Mouse (Mus musculus) kidney, embryonic 16.5 days (tissue): Measurements from ENCODE around the gene Cfap65. TPM values are rescaled to one million over a fixed set of nuclear protein-coding genes. Genes with fewer than 3 reads are reported as not detected.

Source experiments
- ATAC-seq: fragments of 200-750 bp; cut with Nextera tagmentation; 2 replicates; pipeline ENCODE4 v1.8.0; 2017; ENCODE audit warnings: moderate TSS enrichment; ENCODE audit not compliant: low FRiP score, low TSS enrichment
- H3K27ac ChIP-seq: fragments of 300-500 bp; sonication (generic); 2 replicates; pipeline ENCODE4 v1.5.1; 2014; ENCODE audit warnings: low read length
- H3K27me3 ChIP-seq: fragments of 300-500 bp; sonication (generic); 2 replicates; pipeline ENCODE4 v1.6.1; 2014; ENCODE audit warnings: low read length, control low read depth, mixed read lengths; ENCODE audit not compliant: insufficient read depth
- H3K36me3 ChIP-seq: fragments of 300-500 bp; sonication (generic); 2 replicates; pipeline ENCODE4 v1.6.1; 2014; ENCODE audit warnings: low read length, control low read depth, mixed read lengths; ENCODE audit not compliant: insufficient read depth
- H3K4me1 ChIP-seq: fragments of 300-500 bp; sonication (generic); 2 replicates; pipeline ENCODE4 v1.6.1; 2014; ENCODE audit warnings: low read length, control low read depth, mixed read lengths; ENCODE audit not compliant: insufficient read depth
- H3K4me2 ChIP-seq: fragments of 300-500 bp; sonication (generic); replicated peaks from 2 replicates; pipeline ENCODE4 v1.6.1; 2014; ENCODE audit warnings: low read depth, low read length
- H3K4me3 ChIP-seq: fragments of 300-500 bp; sonication (generic); 2 replicates; pipeline ENCODE4 v1.5.1; 2014; ENCODE audit warnings: mild to moderate bottlenecking, low read length
- H3K9ac ChIP-seq: fragments of 300-500 bp; sonication (generic); replicated peaks from 2 replicates; pipeline ENCODE4 v1.6.1; 2014; ENCODE audit warnings: low read length
- H3K9me3 ChIP-seq: fragments of 300-500 bp; sonication (generic); 2 replicates; pipeline ENCODE4 v1.6.1; 2016; ENCODE audit warnings: low read length, control low read depth
- WGBS: fragments of 180-500 bp; shearing (Covaris S2); extraction: QIAGEN DNeasy Blood & Tissue Kit; methylation state at CpG from one replicate; pipeline ENCODE4 v1.1.7; 2014; 5-methylcytosine and 5-hydroxymethylcytosine counted together
- polyA plus RNA-seq: library from polyadenylated mRNA; unstranded; fragments of >200 nt; fragmentation: Nextera tagmentation; extraction: Ambion mirVana; gene quantifications from 2 replicates; pipeline ENCODE4 v1.2.1, GENCODE M21; 2015

Gene Cfap65
- polyA plus RNA-seq, 1 experiment from 2014 or later: 0.09 TPM

GRCm38 (mm10) chr1:74941651-74942360 lies 6.4 kb upstream of the Cfap65 start:
- Histone ChIP-seq H3K4me2 (no peak overlapping the region), H3K36me3 (no peaks in the 10 kb centered on the region), H3K27ac (no peak overlapping the region), H3K4me1 (no peaks in the 10 kb centered on the region), H3K9ac (no peak overlapping the region), H3K9me3 (no peaks in the 10 kb centered on the region), H3K4me3 (no peak overlapping the region), H3K27me3 (peaks cover 25% of the 10 kb centered on the region)
- ATAC-seq: no peak
- 66% methylated on average over 12 of the region's 12 CpGs for WGBS

- WGBS: 0% methylated on average over 3 of the region's 3 CpGs
- Histone ChIP-seq H3K27me3 (peaks cover 27% of the 10 kb centered on the region), H3K4me1 (no peaks in the 10 kb centered on the region), H3K9me3 (no peaks in the 10 kb centered on the region), H3K4me3 (no peak overlapping the region), H3K9ac (no peak overlapping the region), H3K4me2 (no peak overlapping the region), H3K36me3 (no peaks in the 10 kb centered on the region), H3K27ac (no peak overlapping the region)
- no peak for ATAC-seq
These were observed 4.4 kb upstream of the Cfap65 start for GRCm38 (mm10) chr1:74939762-74940161.

GRCm38 (mm10) chr1:74936221-74936830 lies 927 bp upstream of the Cfap65 start:
- H3K27me3 ChIP-seq: peaks cover 38% of the 10 kb centered on the region
- H3K4me1 ChIP-seq: no peaks in the 10 kb centered on the region
- no peaks in the 10 kb centered on the region for H3K36me3 ChIP-seq
- H3K4me2 ChIP-seq: no peak overlapping the region
- no peak overlapping the region for H3K9ac ChIP-seq
- no peak overlapping the region for H3K4me3 ChIP-seq
- H3K9me3 ChIP-seq: no peaks in the 10 kb centered on the region
- WGBS: 47% methylated on average over 12 of the region's 12 CpGs
- no peak overlapping the region for H3K27ac ChIP-seq
- no peak for ATAC-seq

- no peaks in the 10 kb centered on the region for H3K9me3 ChIP-seq
- no peaks in the 10 kb centered on the region for H3K36me3 ChIP-seq
- WGBS: 78% methylated on average over 9 of the region's 9 CpGs
- no peak overlapping the region for H3K27ac ChIP-seq
- peaks cover 14% of the 10 kb centered on the region for H3K27me3 ChIP-seq
- H3K4me1 ChIP-seq: no peaks in the 10 kb centered on the region
- no peak overlapping the region for H3K4me3 ChIP-seq
- H3K9ac ChIP-seq: no peak overlapping the region
- no peak overlapping the region for H3K4me2 ChIP-seq
- ATAC-seq: no peak
These were observed 7.6 kb downstream of the Cfap65 start for GRCm38 (mm10) chr1:74927621-74928296.

GRCm38 (mm10) chr1:74926721-74927120 lies 8.7 kb downstream of the Cfap65 start:
- Histone ChIP-seq H3K4me1 (no peaks in the 10 kb centered on the region), H3K9me3 (no peaks in the 10 kb centered on the region), H3K4me2 (no peak overlapping the region), H3K9ac (no peak overlapping the region), H3K36me3 (no peaks in the 10 kb centered on the region), H3K27me3 (peaks cover 14% of the 10 kb centered on the region), H3K27ac (no peak overlapping the region), H3K4me3 (no peak overlapping the region)
- WGBS: 25% methylated on average over 6 of the region's 6 CpGs
- ATAC-seq: 0 out of 2 replicates have a peak, but pooled peaks have one; percentile 31

GRCm38 (mm10) chr1:74924464-74924863 lies 10.9 kb downstream of the Cfap65 start:
- WGBS: 60% methylated on average over 4 of the region's 4 CpGs
- Histone ChIP-seq H3K4me2 (no peak overlapping the region), H3K4me3 (no peak overlapping the region), H3K27me3 (peaks cover 7% of the 10 kb centered on the region), H3K9me3 (no peaks in the 10 kb centered on the region), H3K4me1 (no peaks in the 10 kb centered on the region), H3K27ac (no peak overlapping the region), H3K9ac (no peak overlapping the region), H3K36me3 (no peaks in the 10 kb centered on the region)
- ATAC-seq: no peak

- WGBS: 26% methylated on average over 13 of the region's 13 CpGs
- no peaks in the 10 kb centered on the region for H3K4me1 ChIP-seq
- peak overlapping the region; percentile 14 for H3K4me2 ChIP-seq
- no peak overlapping the region for H3K4me3 ChIP-seq
- H3K36me3 ChIP-seq: no peaks in the 10 kb centered on the region
- H3K27me3 ChIP-seq: 0 out of 2 replicates have a peak, but pooled peaks cover 5% of the 10 kb centered on the region
- no peak overlapping the region for H3K9ac ChIP-seq
- H3K27ac ChIP-seq: no peak overlapping the region
- ATAC-seq: 0 out of 2 replicates have a peak, but pooled peaks have one; percentile 12
- H3K9me3 ChIP-seq: no peaks in the 10 kb centered on the region
These were observed 19.7 kb downstream of the Cfap65 start for GRCm38 (mm10) chr1:74915706-74916105.

- no peak overlapping the region for H3K27ac ChIP-seq
- no peaks in the 10 kb centered on the region for H3K9me3 ChIP-seq
- no peak overlapping the region for H3K9ac ChIP-seq
- 19% methylated on average over 6 of the region's 6 CpGs for WGBS
- no peaks in the 10 kb centered on the region for H3K36me3 ChIP-seq
- H3K4me3 ChIP-seq: no peak overlapping the region
- ATAC-seq: no peak
- no peak overlapping the region for H3K4me2 ChIP-seq
- peaks cover 6% of the 10 kb centered on the region; the same call in 1 of the 2 replicates for H3K4me1 ChIP-seq
- peaks cover 66% of the 10 kb centered on the region for H3K27me3 ChIP-seq
These were observed 33.2 kb downstream of the Cfap65 start for GRCm38 (mm10) chr1:74902191-74902590.

- peaks cover 6% of the 10 kb centered on the region; the same call in 1 of the 2 replicates for H3K4me1 ChIP-seq
- WGBS: 6% methylated on average over 3 of the region's 3 CpGs
- no peak overlapping the region for H3K4me2 ChIP-seq
- ATAC-seq: no peak
- no peak overlapping the region for H3K9ac ChIP-seq
- H3K36me3 ChIP-seq: no peaks in the 10 kb centered on the region
- no peaks in the 10 kb centered on the region for H3K9me3 ChIP-seq
- H3K4me3 ChIP-seq: no peak overlapping the region
- H3K27me3 ChIP-seq: peaks cover 71% of the 10 kb centered on the region
- H3K27ac ChIP-seq: no peak overlapping the region
These were observed 33.7 kb downstream of the Cfap65 start for GRCm38 (mm10) chr1:74901686-74902085.
